Mouse (Mus musculus): ENCODE measurements at regions not wholly inside any gene's neighbourhood (a gene's known extent, or its start where the extent isn't known, plus 50 kb on each side); places are given as distances from the start of the nearest gene placed in this dataset.

DNA sequence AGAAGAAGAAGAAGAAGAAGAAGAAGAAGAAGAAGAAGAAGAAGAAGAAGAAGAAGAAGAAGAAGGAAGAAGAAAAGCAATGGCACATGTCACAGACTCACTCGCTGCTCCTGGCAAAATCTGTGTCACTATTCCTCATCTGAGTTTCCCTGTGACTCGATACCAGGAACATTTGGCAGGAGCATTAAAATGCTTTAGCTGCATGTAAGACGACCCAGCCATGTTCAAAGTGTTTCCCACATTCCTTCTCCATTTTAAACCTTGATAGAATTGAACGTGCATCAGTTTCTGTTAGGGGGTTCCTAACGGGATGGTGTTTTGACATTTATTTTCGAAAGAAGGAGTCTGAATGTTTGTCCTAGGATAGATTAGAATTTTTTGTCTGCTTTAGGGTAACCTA lies 51.2 kb upstream of the Pja2 start:
- DNase-seq (ENCODE audit: low read depth), result no peak

DNA sequence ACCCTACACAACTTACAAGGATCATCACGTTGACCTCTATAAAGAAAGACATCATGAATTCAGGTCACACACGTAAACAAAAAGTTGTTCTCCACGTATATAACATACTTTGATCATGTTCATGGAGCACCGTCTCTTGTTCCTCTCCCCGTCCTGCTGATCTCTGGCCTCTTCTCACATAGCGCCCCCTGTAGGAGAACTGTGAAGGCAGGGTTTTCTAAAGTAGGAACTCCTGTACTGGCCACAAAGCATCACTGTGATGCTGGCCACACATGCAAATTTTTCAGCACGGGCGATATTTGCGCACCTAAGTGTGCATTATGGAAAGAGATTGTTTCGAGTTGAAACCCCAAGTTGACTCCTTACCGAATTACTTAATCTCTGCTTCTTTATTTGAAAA lies 51.9 kb upstream of the Pja2 start:
- no peak for DNase-seq (ENCODE audit: low read depth)

DNA sequence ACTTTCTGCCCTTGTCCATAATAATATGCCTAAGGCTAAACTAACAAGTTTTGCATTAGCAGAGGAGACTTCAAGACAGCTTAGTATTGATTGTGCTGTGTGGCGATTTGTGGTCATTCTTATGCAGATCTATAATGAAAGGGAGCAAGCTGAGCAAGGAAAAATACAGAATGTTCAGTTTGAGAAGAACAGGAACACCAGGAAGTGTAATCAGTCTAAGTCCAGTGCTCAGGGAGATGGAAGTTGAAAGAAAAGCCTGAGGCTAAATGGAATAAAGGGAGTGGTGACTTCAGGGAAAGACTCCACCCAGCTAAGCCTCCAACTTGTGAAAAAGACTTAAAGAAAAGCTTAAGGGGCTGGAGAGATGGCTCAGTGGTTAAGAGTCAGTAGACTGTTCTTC lies 58.6 kb upstream of the Pja2 start:
- no peak for DNase-seq (ENCODE audit: low read depth)

DNA sequence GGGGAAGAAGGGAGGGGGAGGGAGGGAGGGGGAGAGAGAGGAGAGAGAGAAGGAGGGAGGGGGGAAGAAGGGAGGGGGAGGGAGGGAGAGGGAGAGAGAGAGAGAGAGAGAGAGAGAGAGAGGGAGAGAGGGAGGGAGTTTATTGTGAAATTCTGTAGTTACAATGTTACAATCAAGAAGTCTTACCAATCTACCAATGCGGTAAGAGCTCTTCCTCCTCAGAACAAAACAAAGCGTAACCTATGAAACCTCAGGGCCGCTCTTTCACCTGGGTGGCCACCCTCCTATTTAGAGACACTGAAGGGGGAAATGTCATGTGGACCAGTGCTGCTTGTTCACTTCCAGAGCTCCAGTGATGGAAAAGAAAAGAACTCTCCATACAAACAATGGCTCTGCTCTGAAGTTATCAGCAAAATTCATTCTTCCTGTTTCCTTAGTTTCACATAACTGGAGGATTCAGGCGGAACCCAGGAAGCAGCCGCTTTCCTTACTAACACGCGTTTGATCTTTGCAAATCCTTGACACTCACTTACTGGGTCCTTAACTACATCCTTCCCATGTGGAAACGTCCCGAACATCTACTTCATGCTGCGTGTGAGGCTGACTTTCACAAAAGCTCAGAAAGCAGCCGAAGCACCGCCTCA lies 65.7 kb upstream of the Pja2 start:
- DNase-seq (ENCODE audit: low read depth), result no peak

DNA sequence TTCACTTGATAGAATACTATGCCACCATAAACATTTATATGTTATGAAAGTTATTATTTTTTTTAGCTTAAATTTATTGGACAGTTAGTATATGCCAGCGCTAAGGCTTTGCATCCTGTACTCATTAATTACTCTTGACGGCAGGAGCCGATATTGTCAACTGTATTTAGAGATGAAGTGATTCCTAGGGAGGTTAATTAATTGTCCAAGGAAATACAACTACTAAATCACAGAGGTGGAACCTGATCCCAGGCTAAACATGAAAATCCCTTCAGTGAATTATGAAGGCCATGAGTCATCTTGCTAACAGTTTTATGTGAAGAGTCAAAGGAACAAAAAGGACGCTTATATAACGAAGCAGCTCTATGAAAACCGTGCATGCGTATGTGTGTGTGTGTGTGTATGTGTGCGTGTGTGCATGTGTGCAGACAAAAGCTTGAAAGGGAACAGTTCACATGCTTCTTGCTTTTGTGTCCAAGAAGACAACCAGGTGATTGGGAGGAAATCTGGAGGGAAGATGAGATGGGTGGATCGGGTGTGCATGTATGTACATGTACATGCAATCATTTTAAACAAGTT lies 66.5 kb upstream of the Pja2 start:
- no peak for DNase-seq (ENCODE audit: low read depth)

DNA sequence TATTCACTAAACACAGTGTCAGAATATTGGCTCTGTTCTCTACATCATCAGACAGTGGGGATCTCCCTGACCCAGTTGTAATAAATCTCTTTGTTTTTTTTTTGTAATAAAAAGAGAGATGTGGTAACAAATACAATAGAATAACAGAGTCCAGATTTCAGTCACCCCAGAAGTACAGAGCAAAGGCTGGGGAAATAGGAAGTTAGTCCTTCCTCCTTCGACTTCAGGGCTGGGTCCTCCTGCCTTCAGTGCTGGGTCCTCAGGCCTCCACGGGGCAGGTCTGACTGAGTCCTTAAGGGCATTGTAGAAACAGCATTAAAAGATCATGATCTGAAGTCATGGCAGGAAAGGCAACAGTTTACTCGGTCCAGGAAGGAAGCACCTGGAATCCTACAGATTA lies 67.0 kb upstream of the Pja2 start:
- no peak for DNase-seq (ENCODE audit: low read depth)

DNA sequence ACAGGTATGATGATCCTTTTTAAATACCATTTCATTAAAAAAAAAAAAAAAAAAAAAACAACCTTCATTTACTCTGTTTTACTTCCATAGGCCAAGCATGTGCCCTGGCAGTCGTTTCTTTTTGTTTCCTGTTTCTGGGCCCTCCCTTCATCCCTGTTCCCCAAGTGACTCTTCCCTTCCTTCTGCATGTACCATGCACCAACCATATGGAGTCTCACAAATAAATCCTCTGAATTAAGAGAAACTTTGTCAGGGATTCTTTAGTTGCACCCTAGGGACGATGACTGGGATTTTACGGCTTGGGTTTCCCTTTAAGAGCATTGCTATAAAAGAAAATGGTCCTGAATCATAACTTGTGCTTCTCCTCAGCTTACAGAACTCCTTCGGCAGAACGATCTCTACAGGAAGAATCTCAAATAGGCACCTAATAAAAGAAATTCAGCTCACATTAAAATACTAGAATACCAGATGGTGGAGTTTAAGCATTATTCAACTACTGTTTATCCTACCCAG lies 75.1 kb upstream of the Pja2 start:
- no peak for DNase-seq (ENCODE audit: low read depth)

DNA sequence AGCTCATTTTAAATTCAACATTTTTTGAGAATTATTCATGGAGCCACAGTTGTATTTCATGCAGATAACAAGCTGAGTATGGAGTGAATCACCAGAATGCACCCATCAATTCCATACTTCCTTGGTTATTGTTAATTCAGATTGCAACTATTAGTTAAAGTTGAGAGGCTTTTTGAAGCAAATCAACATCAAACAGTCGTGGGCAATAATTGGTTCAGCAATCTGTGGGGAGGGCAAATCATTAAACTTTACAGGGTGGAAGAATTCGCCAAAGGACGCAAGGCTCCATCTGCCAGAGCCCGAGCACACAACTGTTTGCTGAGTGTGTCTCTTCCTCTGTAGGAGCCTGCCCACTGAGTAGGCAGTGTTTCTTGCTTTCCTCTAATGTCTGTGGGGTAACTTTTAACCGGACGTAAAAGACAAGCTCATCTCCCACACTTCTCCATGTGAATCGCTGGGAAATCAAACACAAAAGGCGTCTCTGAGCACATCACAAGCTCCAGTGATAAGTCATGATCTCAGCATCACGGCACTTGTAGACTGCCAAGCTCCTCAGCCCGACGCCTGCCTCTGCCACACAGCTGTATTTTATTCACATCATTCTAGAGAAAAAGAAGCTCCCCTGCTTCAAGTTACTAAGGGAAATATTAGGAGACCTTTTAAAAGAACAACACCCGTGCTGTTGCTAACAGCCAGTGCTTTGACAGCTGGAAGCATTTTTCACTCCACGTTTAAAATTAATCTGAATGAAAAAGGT lies 75.7 kb upstream of the Pja2 start:
- DNase-seq (ENCODE audit: low read depth), result no peak

DNA sequence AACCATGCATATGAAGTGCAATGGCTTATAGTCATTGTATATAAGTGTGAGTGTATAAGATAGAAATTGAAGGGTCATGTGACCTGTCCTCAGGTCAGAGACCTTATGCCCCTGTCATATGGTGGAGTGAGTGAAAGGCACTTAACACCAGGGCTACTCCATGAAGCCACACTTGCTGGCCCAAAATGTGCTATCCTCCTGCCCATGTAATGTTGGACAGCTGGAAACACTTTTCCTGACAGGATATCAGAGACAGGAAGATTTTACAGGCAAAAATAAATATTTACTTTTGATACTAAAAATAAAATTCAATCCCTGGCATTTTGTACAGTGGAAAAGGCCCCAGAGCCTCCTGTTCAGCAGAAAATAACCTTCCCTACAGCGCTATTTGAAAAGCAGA lies 94.1 kb upstream of the Pja2 start:
- DNase-seq (ENCODE audit: low read depth), result no peak

DNA sequence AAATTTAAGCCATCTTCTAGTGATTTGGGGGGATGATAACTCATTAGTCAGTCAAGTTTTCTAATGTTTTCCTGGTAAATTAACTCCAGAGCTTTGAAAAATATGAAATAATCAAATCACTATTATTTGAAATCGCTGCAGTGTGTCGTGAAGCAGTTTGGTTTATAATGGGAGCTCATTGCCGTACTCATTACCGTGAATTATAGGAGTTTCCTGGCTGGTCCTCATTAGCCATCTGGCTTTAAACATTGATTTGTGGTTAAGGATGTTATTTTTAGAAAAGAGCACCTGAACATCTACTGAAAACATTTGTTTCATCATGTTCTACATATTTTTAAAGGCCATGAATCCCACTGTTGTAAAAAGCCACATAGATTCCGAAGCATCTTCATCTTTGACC lies 94.8 kb upstream of the Pja2 start:
- DNase-seq (ENCODE audit: low read depth), result no peak

DNA sequence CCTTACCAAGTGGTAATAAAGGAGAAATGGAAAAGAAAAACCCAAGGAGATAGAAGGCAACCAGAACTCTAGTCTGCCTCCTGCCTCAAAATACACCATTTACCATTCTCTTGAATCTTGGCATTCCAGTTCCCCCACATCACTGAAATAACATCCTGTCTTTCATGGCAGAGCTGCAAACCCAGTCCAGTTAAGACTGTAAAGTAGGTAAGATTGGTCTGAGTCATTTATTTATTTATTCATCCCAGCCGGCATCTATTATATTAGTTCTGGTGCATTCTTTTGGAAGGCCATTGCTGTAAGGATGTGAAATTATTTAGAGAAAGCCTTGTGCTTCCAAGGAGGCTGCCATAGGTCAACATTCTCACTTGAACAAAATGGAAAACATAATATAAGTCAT lies 107.9 kb upstream of the Pja2 start:
- no peak for DNase-seq (ENCODE audit: low read depth)

DNA sequence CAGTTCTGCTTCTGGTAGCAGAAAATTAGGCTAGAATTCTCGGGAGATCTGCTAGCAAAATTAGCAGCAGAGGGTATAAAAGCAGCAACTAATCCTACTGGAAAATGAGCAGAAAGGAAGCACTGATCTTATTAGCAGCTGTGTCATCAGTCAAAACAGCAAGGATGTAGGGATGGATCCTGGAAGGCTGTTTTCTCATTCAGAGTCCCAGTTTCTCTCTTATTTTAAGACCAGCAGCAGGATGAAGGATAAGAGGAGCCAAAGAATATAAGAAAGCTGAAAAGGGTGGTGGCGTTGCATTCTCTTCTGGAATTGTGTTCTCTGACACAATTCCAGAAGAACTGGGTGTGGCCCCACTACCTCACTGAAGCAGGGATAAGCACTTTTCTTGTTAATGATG lies 123.0 kb upstream of the Pja2 start:
- no peak for DNase-seq (ENCODE audit: low read depth)

DNA sequence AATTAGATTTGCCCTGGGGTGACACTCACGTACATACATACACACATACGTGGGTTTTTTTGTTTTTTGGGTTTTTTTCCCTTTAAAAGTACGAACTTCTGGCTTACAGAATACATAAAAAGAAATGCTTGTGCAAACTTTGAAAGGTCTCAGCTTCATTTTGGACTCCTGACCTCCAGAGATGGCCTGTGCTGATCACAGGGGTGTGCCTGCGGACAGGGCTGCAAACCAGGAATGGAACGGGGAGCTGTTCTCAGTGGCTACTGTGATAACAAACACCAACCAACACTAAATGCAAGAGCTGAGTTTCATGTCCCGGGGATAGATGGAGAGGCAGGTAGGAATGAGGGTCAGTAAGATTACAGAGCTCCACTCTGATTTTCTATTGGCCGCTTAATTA lies 134.3 kb upstream of the Man2a1 start:
- DNase-seq (ENCODE audit: low read depth), result no peak

DNA sequence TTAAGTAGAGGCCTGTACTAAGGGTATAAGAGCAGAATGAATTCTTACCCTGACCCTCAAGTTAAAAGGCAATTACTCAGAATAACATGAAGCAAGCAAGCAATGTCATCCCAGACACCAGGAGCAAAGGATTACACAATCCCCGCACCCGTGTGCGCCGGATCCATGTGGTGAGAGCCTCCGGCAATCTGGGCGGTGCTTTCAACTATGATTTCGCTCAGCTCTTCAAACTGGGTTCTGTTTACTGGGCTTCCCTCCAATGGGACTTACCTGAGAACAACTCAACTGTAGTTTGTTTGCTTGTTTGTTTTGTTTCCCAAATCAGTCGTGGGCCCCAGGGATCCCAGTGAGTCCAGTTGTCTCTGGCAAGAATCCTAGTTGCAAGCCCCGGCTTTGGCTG lies 133.8 kb upstream of the Man2a1 start:
- no peak for DNase-seq (ENCODE audit: low read depth)

DNA sequence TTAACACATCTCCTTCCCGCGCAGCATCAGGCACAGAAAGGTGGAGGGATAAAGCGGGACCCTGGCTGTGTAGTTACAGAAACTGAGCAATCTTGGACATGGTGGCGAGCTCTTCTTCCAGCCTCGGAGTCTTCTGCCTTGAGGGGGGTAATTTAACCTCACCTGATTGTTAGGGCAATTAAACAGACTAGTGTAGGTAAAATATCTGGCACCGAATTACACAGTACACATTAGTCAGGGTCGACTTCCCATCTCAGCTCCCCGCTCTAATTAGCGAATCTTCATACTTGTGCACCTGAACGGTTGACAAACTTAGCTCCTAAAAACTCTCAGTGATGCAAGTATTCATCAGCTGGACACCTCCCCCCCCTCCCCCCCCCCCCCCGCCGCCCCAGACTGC lies 133.2 kb upstream of the Man2a1 start:
- DNase-seq (ENCODE audit: low read depth), result no peak

DNA sequence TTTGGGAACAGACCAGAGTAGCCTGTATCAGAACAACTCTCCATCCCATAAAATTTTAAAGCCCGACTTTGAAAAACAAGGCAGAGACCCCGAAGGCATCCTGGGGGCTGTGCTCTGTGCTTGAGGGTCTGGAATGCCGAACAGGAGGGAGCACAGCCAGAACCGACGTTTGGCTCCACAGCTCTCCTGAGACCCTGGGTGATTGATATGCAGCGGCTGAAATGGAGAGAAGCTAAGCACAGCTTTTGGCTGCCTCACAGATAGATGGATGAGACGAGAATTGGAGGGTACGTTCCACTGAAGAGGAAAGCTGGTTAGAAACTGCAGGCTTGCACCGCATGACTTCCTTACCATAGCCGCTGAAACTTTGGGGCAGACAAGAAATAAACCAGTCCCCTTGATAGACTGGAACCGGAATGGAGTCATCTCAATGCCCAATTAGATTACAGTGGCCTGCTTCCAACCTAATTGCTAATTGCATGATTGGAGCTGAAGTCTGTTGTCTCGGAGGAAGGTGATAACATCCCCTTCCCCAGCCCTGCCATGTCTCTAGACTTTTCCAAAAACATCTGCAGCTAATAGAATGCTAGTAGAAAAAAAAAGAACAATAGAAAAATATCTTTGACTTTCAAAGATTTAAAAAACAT lies 130.7 kb upstream of the Man2a1 start:
- no peak for DNase-seq (ENCODE audit: low read depth)

DNA sequence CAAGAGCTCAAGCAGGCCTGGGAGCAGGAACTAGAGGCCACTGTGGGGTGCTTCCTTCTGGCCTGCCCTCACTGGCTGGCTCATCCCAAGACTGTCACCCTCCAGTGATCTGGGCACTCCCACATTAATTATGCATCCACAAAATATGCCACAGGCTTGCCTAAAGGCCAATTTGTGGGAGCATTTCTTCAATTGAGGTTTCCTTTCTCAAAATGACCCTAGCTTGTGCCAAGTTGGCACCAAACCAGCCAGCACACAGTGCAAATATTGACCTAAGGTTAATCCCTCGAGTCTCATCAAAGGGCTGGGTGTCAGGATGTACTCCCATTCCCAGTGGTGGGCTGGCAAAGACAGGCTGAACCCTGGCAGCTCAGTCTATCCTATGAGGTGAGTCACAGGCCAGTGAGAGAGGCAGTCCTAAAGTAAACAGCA lies 119.9 kb upstream of the Man2a1 start:
- no peak for DNase-seq (ENCODE audit: low read depth)

DNA sequence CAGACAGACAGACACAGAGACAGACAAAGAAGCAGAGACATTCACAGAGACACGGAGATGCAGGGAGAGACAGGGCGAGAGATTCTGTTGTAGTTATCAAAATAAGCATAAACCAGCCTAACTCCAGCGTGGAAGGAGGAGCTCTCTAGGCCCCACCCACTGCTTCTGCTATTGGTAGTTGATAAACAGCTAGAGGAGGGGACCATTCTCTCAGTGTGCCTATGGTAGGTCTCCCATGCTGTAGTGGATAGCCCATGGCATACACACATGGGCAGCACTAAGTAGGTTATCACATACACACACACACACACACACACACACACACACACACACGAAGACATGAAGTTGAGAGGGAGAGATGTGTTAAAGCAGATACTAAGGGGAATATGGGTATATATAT lies 115.7 kb upstream of the Man2a1 start:
- no peak for DNase-seq (ENCODE audit: low read depth)

DNA sequence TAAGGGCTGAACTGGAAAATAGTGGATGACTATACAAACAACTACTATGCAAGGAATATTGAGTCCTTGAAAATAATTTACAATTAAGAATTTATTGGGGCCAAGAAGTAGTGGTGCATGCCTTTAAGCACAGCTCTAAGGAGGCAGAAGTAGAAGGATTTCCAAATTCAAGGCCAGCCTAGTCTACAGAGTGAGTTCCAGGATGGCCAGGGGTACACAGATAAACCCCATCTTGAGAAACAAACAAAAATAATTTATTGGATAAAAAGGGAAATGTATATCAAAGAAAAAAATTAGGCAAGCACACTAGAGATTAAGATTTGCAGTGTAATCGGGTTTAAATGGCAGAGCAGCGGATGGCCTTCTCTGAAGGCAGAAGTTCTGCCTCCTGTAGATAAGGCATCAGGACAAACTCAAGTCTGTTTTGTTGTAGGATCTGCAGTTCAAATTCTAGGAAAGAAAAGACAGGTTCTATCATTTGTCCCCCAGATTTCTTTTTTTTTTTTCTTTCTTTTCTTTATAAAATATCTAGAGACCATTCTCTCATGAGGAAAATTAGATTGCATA lies 110.7 kb upstream of the Man2a1 start:
- DNase-seq (ENCODE audit: low read depth), result no peak

DNA sequence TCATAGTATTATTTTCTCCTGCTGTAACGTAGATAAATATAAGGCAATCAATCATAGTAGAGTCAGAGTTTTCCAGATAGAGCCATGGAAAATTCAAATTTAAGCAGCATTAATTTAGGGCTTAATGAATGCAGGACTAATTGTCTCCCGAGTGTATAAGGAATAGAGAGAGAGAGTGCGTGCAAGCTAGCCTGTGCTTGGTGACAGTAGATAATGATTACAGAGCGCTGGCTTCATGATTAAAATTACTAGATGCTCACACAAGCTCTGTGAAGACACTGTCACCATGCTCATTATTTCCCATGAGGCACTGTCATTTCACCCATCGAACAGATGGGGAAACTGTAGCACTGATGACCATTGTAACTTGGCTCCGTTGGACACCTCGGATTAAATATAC lies 109.9 kb upstream of the Man2a1 start:
- DNase-seq (ENCODE audit: low read depth), result no peak

DNA sequence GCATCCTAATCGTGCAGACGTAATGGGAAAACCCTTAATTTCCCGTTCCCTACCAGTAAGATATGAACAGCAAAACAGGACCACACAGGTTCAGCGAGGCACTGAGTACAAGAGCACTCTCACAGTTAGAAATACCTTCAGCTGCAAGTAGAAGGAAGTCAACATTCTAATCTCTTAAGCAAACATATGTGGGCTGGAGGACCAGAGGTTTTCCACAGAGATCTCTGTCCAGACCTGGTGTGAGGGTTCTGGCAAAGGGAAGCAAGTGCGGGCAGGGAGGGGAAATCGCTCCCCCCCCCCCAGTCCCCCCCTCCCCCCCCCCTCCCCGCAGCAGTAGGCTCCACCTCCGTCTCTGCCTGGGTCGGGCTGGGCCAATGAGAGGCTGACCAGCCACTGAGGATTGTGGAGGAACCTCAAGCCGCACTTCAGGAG lies 108.6 kb upstream of the Man2a1 start:
- no peak for DNase-seq (ENCODE audit: low read depth)

DNA sequence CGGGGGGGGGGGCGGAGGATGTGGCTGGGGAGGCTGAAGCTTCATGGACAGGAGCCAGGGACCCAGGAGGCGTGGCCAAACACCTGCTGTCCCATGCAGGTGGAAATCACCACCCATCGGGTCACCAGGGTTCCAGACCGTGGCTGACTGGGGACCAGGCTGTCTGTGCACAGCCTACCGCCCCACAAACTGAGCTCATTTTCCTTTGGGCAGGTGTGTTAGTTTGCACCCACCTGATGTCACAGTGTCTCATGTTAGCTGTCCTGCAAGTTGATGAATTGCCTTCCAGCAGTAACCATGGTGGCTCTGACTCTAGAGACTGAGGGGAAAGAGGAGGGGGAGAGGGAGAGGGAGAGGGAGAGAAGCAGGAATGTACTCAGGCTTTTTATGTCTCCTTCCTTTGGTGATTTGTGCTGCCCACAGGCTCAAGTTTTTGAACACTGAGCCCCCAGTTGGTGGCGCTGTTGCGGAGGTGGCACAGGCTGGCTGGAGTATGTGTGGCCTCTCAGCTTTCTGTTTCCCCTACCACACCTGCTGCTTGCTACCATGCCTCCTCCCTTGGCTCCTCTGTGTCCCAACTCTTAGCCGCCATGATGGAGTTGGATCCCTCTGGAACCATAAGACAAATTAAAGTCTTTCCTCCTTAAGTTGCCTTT lies 107.8 kb upstream of the Man2a1 start:
- DNase-seq (ENCODE audit: low read depth), result peak; percentile 8
